Mouse (Mus musculus): Measurements from ENCODE around the gene Slc4a4. TPM values are rescaled to one million over a fixed set of nuclear protein-coding genes. Genes with fewer than 3 reads are reported as not detected.

Slc4a4 gene
- polyA plus RNA-seq, 2 experiments: 0.50 to 0.57 TPM

DNA sequence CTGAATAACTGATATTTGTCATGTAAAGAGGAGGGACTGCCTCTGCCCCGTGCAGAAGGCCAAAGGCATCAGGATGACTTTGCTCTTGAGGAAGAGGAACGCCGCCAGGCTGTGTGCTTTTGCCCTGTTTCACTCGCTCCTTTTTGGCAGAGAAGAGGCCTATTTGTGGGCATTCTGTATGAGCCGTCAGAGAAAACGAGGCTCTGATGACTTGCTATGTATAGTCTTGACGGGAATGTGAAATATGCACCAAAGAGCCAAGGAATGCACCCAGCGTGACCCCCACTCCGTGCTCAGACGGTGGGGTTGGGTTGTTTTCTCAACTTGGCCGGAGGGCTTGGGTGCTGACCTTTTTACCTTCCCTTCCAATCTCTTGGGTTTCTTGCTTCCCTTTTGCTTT lies 44.0 kb downstream of the Slc4a4 start:
- Histone ChIP-seq H3K4me1 (replicated peaks; ENCODE audit: control insufficient read depth in 2 of 2, insufficient read depth in 2 of 2, low read length in 1 of 2) (peaks cover 0 to 7% of the 10 kb centered on the region in 2 experiments; a peak in 1 of 4 replicates), H3K4me3 (ENCODE audit: insufficient read depth in 1 of 2, low read depth in 2 of 2, low read length in 2 of 2) (no peak overlapping the region), H3K27ac (no peak overlapping the region), H3K9me3 (ENCODE audit: control insufficient read depth, low read length) (no peaks in the 10 kb centered on the region), H3K27me3 (ENCODE audit: control insufficient read depth, insufficient read depth, low read length) (no peaks in the 10 kb centered on the region), H3K36me3 (replicated peaks; ENCODE audit: control insufficient read depth, insufficient read depth, low read depth) (no peaks in the 10 kb centered on the region), H3K4me2 (ENCODE audit: low read depth) (no peak overlapping the region), H3K9ac (replicated peaks) (no peak overlapping the region)
- no peak for ATAC-seq (ENCODE audit: insufficient read depth)
- DNase-seq (ENCODE audit: low read depth in 3 of 3, low spot score in 3 of 3): no peak
- 70% methylated on average over 11 of the region's 11 CpGs for WGBS (ENCODE audit: insufficient replicate concordance)
- TF ChIP-seq EP300 (IDR thresholded peaks at IDR 0.05; ENCODE audit: low read depth): no peak

GRCm38 (mm10) chr5:88931176-88931575 lies 44.6 kb downstream of the Slc4a4 start:
- Histone ChIP-seq H3K4me1 (replicated peaks; ENCODE audit: control insufficient read depth in 2 of 2, insufficient read depth in 2 of 2, low read length in 1 of 2) (peaks cover 0 to 7% of the 10 kb centered on the region in 2 experiments; a peak in 1 of 4 replicates), H3K27me3 (ENCODE audit: control insufficient read depth, insufficient read depth, low read length) (no peaks in the 10 kb centered on the region), H3K9ac (replicated peaks) (no peak overlapping the region), H3K9me3 (ENCODE audit: control insufficient read depth, low read length) (no peaks in the 10 kb centered on the region), H3K4me3 (ENCODE audit: insufficient read depth in 1 of 2, low read depth in 2 of 2, low read length in 2 of 2) (no peak overlapping the region), H3K27ac (no peak overlapping the region), H3K4me2 (ENCODE audit: low read depth) (no peak overlapping the region), H3K36me3 (replicated peaks; ENCODE audit: control insufficient read depth, insufficient read depth, low read depth) (no peaks in the 10 kb centered on the region)
- 58% methylated on average over 9 of the region's 9 CpGs for WGBS (ENCODE audit: insufficient replicate concordance)
- no peak for DNase-seq (ENCODE audit: low read depth in 3 of 3, low spot score in 3 of 3)
- ATAC-seq (ENCODE audit: insufficient read depth): no peak
- no peak for TF ChIP-seq EP300 (IDR thresholded peaks at IDR 0.05; ENCODE audit: low read depth)
- no peak for TF ChIP-seq CTCF (IDR thresholded peaks at IDR 0.05; ENCODE audit: low read depth)

GRCm38 (mm10) chr5:88933454-88933853 lies 46.8 kb downstream of the Slc4a4 start:
- H3K36me3 ChIP-seq (replicated peaks; ENCODE audit: control insufficient read depth, insufficient read depth, low read depth): no peaks in the 10 kb centered on the region
- H3K27ac ChIP-seq: no peak overlapping the region
- ATAC-seq (ENCODE audit: insufficient read depth): no peak
- H3K9ac ChIP-seq (replicated peaks): no peak overlapping the region
- no peaks in the 10 kb centered on the region for H3K27me3 ChIP-seq (ENCODE audit: control insufficient read depth, insufficient read depth, low read length)
- H3K4me3 ChIP-seq (ENCODE audit: insufficient read depth in 1 of 2, low read depth in 2 of 2, low read length in 2 of 2): no peak overlapping the region
- TF ChIP-seq CTCF (IDR thresholded peaks at IDR 0.05; ENCODE audit: low read depth) (no peak), EP300 (IDR thresholded peaks at IDR 0.05; ENCODE audit: low read depth) (no peak)
- no peaks in the 10 kb centered on the region for H3K9me3 ChIP-seq (ENCODE audit: control insufficient read depth, low read length)
- 70% methylated on average over 7 of the region's 7 CpGs for WGBS (ENCODE audit: insufficient replicate concordance)
- no peak for DNase-seq (ENCODE audit: low read depth in 3 of 3, low spot score in 3 of 3)
- H3K4me2 ChIP-seq (ENCODE audit: low read depth): no peak overlapping the region
- H3K4me1 ChIP-seq (replicated peaks; ENCODE audit: control insufficient read depth in 2 of 2, insufficient read depth in 2 of 2, low read length in 1 of 2): peaks cover 0 to 7% of the 10 kb centered on the region in 2 experiments; a peak in 1 of 4 replicates

DNA sequence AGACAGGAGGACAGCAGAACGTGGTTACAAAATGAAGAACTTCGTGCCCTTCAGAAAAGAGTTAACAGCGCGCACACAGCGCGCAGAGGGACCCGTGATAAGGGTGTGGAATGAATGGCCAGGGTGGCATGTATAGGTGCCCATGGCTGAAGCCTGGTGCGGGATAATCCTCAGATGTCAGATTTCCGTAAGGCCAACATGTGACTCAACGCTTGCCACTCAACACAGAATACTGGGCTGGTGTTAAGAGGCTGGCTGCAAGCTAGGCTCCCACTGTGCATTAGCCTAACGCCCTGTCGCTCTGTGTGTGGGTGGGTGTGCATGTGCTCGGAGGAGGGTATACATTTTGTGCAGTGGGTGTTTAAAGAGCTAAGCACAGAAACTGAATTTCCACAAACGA lies 47.3 kb downstream of the Slc4a4 start:
- no peak for TF ChIP-seq CTCF (IDR thresholded peaks at IDR 0.05; ENCODE audit: low read depth)
- no peak for TF ChIP-seq EP300 (IDR thresholded peaks at IDR 0.05; ENCODE audit: low read depth)
- WGBS (ENCODE audit: insufficient replicate concordance): 46% methylated on average over 14 of the region's 14 CpGs
- no peak overlapping the region for H3K27ac ChIP-seq
- H3K9me3 ChIP-seq (ENCODE audit: control insufficient read depth, low read length): no peaks in the 10 kb centered on the region
- H3K4me2 ChIP-seq (ENCODE audit: low read depth): no peak overlapping the region
- H3K4me3 ChIP-seq (ENCODE audit: insufficient read depth in 1 of 2, low read depth in 2 of 2, low read length in 2 of 2): no peak overlapping the region
- DNase-seq (ENCODE audit: low read depth in 3 of 3, low spot score in 3 of 3): no peak
- peaks cover 0 to 7% of the 10 kb centered on the region in 2 experiments; a peak in 1 of 4 replicates for H3K4me1 ChIP-seq (replicated peaks; ENCODE audit: control insufficient read depth in 2 of 2, insufficient read depth in 2 of 2, low read length in 1 of 2)
- no peaks in the 10 kb centered on the region for H3K36me3 ChIP-seq (replicated peaks; ENCODE audit: control insufficient read depth, insufficient read depth, low read depth)
- no peaks in the 10 kb centered on the region for H3K27me3 ChIP-seq (ENCODE audit: control insufficient read depth, insufficient read depth, low read length)
- no peak overlapping the region for H3K9ac ChIP-seq (replicated peaks)
- no peak for ATAC-seq (ENCODE audit: insufficient read depth)

DNA sequence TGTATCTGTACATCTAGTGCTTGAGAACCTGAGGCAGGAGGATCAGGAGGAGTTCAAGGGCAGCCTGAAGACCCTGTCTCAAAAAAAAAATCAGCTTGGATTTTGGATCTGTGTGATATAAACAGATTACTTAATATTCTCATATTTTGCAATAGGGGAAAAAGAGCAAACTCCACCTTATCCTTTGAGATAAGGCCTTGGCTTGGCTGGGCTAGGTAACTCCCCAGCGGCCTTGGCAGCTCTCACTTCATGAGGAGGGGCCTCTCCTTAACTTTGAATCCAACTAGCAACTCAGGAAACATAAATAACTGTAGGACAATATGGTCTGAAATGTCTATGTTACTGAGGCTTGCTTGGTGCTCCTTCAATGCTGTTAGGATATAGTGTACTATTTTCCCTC lies 51.6 kb downstream of the Slc4a4 start:
- H3K4me1 ChIP-seq (replicated peaks; ENCODE audit: control insufficient read depth in 2 of 2, insufficient read depth in 2 of 2, low read length in 1 of 2): 0 out of 4 replicates have a peak, but pooled peaks cover 0 to 7% of the 10 kb centered on the region in 2 experiments
- DNase-seq (ENCODE audit: low read depth in 3 of 3, low spot score in 3 of 3): no peak
- ATAC-seq (ENCODE audit: insufficient read depth): no peak

More for the DNA sequence above, 51.6 kb downstream of the Slc4a4 start:
- Histone ChIP-seq H3K36me3 (replicated peaks; ENCODE audit: control insufficient read depth, insufficient read depth, low read depth) (no peaks in the 10 kb centered on the region), H3K27ac (no peak overlapping the region), H3K4me3 (ENCODE audit: insufficient read depth in 1 of 2, low read depth in 2 of 2, low read length in 2 of 2) (no peak overlapping the region), H3K27me3 (ENCODE audit: control insufficient read depth, insufficient read depth, low read length) (no peaks in the 10 kb centered on the region), H3K4me2 (ENCODE audit: low read depth) (no peak overlapping the region), H3K9me3 (ENCODE audit: control insufficient read depth, low read length) (no peaks in the 10 kb centered on the region), H3K9ac (replicated peaks) (no peak overlapping the region)
- TF ChIP-seq EP300 (IDR thresholded peaks at IDR 0.05; ENCODE audit: low read depth): no peak
- no peak for TF ChIP-seq CTCF (IDR thresholded peaks at IDR 0.05; ENCODE audit: low read depth)
- 26% methylated on average over 1 of the region's 1 CpGs for WGBS (ENCODE audit: insufficient replicate concordance)
